Mouse (Mus musculus) layer of hippocampus, postnatal 10 days (tissue): ENCODE data around the gene Gfm2. TPM values are rescaled to one million over a fixed set of nuclear protein-coding genes. Genes with fewer than 3 reads are reported as not detected.
A peak's percentile ranks its signal among the peaks of the same experiment; 100 is the strongest.
"Not testable (repeated sequence)": the region's sequence is repeated elsewhere in the genome, so short reads cannot be mapped to it uniquely, and the experiment has no call there.

ENCODE experiments used
- DNase-seq, 2 experiments: peaks; one replicate each; pipeline ENCODE4 v3.0.0; 2021; ENCODE audit warnings: low spot score in 2 of 2
- long read RNA-seq: library from polyadenylated mRNA; stranded (forward); transcript quantifications from one replicate; pipeline ENCODE4 v2.0.0, GENCODE M21; 2023
- total RNA-seq, 2 experiments: library from RNA; stranded (reverse); gene quantifications; 2 replicates each; pipeline ENCODE4 v1.2.3; 2021

Gfm2 gene
- 10 to 100 TPM; 26.8 to 32.6 TPM for total RNA-seq
- long read RNA-seq, partial matches to known transcripts = 5 of 13 reads
- long read RNA-seq, other reads (novel, unspliced or antisense) = 6 of 13 reads

DNA sequence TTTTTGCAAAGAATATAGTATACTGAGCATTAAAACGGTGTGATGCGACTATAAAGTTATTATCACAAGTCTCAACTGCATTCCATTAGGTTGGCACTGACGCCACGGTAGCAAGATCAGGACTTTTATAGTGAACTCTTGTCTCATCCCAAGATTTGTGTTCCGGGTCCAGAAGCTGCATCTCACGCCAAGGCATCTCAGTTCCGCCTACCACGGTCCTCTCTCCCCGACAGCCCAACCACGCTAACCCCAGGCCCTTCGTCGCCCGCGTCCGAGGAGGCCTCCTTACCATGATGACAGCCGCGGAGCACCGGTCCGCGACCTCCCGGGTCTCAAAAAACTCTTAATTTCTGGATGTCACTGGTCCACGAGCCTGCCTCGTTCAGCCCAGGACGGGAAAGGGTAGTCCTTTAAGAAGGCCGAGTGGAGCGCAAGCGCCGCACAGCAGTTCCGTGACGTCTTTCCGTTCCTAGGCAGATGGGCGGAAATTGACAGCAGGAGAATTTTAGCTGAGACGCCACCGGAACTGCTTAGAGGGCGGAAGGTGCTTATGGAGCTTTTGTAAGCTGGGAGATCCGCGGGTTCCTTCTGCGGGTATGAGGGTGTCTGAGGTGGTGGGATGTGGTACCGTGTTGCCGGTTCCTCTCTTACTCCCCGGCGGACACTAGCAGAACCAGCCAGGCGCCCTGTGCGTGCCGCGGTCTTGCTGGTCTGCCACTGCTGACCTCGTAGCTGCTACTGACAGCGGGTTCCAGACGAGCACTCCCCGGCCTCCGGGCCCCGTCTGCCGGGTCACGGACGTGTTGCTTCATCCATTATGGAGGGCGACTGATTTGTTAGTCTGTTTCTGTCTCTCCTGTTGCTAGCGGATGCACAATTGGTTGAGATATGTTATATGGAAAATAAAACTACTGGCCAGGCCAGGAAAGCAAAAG, at the start of gene Gfm2, which contains the start of gene Nsa2:
Gfm2 (plus strand) TSS at position 472 of the 935 bp plus-strand sequence.
Nsa2 (minus strand) TSS at position 472 of the 935 bp plus-strand sequence.
- peak; percentile 91 to 92 for DNase-seq

DNA sequence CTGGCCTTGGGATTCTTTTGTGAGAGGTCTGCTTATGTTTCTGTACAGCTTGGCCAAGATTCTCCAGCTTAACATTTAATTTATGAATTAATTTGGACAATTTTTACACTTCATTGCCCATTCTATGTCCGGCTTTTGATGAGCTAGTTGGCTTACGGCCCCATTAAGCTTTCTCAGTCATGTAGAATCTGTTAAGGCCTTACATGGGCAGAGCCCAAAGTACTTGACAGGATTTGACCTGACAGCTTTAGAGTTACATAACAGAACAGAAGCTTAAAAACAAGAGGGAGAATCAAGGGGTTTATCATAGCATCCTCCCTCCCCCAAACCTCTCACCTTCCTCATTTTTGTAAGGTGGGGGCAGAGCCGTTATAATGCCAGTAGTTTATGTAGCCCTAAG, 49.6 kb upstream of the Gfm2 start:
- DNase-seq = no peak

DNA sequence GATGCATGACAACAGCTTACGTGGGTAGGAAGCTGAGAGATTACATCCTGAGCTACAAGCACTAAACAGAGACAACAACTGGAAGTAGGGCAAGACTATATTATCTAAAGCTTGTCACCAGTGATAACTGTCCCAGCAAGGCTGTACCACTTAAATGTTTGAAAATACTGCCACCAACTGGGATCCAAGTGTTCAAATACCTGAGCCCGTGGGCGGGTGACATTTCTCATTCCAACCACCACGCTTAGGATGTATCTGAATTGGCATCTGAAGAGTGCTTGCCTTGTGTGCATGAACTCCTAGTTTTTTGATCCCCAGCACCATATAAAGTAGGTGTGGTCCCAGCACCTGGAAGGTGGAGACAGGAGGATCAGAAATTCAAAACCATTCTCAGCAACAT, 42.0 kb upstream of the Gfm2 start:
- no peak for DNase-seq

DNA sequence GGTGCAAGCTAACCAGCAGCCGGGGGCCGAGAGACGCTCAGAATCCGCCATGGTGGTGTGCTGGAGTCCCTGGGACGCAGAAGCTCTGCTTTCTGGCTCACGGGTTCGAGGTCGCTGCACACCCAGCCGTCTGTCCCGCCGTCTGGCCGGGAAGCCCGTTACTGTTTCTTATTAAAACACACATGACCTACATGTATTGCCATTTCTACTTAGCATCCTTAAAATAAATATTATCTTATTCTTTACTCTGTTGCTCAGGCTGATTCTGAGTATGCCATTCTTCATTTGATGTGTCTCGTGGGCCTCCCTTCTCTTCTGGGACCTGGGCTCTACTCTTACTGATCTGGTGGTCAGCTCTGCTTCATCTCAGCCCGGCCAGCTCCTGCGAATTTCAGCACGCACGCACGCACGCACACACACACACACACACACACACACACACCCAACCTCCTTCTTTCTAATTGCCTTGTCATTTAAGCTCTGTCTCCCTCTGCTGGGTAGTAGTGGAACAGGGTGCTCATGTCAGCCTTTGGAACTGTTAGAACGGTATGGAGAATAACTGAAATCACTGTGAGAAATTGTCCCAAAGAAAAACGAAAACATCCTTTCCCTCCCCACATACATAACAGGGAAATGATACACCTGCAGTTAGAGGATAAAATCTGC, 38.4 kb upstream of the Gfm2 start, which contains the start of gene Gm6169:
Gm6169 (minus strand) TSS at position 51 of the 666 bp plus-strand sequence.
- DNase-seq = peak; percentile 68 to 75

DNA sequence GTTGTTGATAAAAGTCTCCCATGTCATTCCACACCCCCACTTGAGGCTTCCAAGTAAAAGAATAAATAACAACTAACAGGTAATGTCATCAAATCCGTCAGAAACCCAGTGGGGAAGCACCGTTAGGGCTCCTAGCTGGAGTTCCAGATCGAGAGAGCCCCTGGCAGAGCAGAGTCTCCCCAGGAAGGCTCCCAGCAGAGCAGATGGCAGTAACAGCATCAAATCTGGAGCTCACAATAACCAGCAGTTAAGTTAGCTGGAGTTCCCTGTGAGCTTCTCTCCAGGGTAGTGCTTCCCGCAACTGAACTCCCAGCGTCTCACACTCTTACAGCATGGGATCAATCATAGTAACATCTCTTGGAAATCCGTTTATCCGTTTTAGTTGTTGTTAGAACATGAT, 32.7 kb upstream of the Gfm2 start:
- peak; percentile 23 to 26 for DNase-seq

DNA sequence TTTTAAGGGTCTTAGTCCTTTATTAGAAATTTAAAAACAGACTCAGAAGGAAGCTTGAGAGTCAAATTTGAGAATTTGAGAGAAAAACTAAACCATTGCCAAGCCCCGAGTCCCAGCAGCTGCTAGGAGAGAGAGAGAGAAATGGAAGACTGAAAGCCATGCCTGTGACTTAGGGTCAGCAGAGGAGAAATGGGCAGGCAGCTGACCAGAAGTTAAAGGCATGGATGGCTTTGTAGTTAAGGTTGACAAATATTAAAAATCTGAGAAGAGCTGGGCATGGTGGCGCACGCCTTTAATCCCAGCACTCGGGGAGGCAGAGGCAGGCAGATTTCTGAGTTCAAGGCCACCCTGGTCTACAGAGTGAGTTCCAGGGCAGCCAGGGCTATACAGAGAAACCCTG, 30.0 kb upstream of the Gfm2 start:
- not testable (repeated sequence) for DNase-seq

DNA sequence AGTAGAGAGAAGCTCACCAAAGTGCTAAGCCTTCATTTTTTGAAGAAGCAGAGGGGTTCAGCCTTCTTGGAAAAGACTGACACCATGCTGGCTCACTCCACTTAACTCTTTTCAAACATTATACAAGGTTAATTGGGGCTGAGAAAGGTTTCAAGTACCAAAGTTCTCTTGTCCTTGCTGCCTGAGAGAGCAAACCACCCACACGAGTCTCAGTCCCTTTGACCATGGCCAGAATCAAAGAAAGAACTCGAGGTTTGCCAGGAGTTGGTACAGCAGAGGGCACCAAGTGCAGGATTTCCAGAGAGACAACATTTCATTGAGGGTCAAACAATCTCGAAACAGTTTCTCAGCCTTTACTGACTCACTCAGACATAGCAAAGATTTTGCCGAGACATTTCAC, 28.7 kb upstream of the Gfm2 start:
- no peak for DNase-seq

DNA sequence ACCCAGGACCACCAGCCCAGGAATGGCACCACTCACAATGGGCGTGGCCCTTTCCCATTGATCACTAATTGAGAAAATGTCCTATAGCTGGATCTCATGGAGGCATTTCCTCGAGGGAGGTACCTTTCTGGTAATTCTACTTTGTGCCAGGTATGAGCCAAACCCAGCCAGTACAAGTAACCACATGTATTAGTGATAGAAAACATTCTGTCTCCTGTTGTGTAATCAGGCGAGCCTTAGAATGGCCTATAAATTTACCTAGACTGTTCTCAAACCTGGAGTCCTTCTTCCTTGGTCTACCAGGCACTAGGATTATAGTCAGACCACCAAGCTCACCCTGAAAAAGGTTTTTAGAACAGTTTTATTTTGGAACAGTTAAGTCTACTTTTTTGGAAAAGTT, 16.4 kb upstream of the Gfm2 start:
- DNase-seq = no peak

DNA sequence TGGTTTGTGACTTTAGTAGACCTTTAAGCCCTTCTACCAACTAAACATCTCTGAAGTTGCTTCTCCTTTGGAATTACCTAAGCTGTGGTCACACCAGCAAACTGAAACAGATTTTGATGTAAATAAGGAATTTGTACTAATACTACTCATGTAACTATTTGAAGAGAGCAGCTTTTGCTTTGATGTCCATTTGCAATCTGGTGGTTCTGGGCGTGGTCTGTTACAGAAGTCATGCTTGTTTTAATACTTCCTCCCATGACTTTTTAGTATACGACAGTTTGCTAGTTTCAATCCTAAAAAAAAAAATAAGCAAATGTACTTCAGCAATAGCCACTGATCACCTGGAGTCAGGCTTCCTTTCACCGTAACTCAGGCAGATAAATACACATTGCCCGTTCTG, 8.1 kb upstream of the Gfm2 start:
- DNase-seq = not testable (repeated sequence)

DNA sequence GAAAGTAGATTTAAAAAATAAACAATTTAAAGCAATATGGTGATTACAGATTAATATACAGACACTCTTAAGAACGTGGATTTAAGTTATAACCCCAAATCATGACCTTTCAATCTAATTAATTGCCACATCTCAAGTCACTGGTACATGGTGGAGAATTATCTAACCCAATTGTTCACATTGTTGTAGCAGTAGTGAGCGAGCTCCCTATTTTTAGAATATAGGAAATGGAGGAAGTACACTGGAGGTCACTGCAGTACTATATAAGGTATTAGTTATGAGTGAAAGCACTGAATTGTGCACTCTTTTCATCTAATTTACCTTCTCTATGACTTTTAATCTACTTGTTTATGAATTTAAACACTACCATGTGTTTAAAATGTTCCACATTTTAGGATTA, 7.3 kb upstream of the Gfm2 start:
- not testable (repeated sequence) for DNase-seq

DNA sequence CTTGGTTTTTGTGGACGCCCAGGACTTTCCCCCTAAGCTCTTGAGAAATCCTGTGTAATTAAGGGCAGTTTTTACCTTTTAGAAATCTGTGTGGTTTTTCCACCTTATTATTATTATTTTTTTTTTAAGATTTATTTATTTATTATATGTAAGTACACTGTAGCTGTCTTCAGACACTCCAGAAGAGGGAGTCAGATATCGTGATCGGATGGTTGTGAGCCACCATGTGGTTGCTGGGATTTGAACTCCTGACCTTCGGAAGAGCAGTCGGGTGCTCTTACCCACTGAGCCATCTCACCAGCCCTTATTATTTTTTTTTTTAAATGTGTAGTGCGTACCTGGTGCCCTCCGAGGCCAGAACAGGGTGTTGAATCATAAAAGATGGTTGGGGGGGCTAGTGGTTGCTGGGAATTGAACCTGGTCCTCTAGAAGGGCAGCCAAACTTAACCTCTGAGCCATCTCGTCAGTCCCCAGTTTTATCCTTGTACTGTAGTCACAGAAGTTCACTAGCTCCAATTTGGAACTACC, 731 bp downstream of the Gfm2 start:
- DNase-seq = not testable (repeated sequence)

DNA sequence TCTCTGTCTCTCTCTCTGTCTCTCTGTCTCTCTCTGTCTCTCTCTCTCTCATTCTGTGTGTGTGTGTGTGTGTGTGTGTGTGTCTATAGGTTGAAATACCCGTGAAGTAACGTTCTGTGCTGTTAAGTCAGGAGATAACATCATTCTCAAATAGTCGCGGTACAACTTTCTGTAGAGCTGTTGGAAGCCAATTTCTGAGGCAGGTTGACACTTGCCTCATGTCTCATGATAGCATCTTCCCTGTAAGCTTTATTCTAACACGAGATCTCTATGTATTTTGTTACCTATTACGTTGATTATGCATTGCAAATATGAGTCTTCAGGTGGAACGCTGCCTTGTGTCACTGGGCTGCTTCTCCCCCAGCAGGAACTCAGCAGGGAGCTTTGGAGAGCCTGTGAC, 4.6 kb downstream of the Gfm2 start:
- no peak for DNase-seq

DNA sequence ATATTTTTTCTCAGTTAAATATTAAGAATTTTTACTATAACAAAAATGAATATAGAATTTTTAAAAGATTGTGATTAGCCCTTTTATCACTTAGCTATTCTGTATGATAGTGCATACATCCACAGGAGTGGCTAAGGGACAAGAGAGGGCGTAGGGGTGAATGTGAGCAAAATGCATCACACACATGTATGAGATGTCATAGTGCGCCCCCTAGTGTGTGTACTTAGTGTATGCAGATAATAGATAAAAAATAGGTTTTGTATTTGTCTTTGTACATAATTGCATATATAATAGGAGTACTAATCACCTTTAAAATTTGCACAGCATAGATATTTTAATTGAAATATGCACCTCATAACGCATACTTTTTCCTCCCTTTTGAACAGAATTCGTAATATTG, 8.1 kb downstream of the Gfm2 start:
- DNase-seq = peak; percentile 17 to 29

DNA sequence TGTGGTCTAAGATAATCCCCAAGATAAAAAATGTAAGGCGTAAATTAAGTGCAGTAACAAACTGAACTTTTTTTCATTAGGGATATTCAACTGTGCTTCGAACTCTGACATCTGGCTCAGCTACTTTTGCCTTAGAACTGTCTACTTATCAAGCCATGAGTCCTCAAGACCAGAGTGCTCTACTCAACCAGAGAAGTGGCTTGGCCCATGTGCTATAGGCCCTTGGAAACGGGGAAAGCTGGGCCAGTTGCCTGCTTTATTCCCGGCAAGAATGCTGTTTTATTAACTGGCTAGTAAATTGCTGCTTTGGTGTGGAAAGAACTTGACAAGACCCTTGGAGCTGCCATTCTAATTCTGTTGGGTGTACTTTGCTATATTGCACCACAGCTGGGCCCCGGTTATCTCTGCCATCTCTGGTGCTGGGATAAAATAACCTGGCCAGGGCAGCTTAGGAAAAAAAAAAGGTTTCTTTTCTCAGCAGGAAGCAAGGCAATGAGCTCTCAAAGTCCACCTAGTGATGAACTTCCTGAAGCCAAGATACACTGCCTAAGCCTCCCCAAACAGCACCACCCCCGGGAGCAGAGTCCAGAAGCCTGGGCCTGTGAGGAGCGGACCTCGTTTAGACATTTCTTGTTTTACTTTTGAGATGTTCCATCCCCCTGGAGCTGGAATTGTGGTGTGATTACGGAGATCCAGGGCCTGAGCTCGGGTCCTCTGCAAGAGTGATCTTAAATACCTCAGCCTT, 38.0 kb downstream of the Gfm2 start:
- no peak for DNase-seq

DNA sequence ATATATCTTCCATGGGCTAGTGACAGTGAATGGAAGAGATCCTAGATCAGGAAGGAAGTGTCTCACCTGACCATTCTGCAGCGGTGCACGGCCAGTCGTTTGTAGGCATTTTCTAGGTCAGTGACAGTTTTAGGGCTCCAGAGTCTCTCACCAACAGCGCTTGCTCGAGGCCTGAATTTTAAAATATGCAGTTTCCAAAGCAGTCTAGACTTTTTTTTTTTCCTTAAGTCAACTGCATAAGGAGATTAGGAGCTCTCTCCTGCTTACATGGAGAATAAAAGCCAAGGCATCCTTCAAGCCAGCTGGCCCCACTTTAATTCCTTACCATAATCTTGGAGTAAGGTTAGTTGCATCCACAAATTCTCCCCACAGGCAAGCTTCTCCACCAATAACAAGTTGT, 39.0 kb downstream of the Gfm2 start:
- DNase-seq = no peak

DNA sequence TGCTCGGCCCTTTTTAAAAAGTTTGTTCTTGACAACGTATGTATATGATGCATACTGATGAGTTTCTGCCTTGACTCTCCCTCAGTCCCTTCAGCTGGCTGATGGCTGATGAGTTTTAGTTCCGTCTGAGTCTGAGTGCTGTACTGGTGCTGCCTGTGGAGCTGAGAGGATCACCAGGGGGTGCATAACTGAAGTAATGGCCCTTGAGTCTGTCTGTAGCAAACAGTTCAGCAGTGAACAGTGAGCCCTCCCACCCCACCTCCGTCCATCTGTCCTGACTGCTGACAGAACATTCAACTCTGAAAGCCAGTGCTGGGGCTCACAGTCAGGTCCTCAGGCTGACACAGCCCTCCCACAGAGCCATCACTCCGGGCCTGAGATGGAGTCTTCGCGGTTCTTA, 41.2 kb downstream of the Gfm2 start:
- DNase-seq = no peak

DNA sequence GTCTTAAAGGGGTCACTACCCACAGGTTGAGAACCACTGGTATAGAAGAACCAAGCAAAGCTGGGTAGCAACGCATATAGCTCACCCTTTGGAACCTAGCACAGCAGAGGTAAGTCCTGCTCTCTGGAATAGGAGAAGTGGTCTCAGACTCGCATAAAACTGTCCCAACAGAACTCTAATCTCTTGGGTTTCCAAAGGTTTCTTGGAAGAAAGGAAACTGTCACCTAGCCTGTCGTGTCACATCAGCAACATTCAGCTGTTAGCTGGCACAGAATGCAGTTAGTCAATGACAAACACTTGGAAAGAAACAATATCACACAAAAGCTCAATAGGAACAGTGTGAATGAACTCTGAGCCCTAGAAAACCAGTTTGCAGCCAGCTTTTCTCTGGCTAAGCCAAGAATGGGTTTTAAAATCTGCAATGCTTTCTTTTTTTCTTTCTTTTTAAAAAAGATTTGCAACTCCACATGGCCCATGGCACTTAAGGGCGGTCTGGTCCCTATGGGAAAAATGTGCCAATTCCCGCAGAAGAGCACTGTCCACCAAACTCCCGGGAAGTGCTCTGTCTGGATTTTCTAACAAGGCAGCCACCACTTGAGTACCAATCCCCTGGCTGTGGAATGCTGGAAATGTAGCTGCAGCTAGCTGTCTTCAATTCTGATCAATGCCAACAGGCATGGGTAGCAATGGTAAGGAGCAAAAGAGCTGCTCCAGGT, 42.5 kb downstream of the Gfm2 start:
- DNase-seq = no peak

DNA sequence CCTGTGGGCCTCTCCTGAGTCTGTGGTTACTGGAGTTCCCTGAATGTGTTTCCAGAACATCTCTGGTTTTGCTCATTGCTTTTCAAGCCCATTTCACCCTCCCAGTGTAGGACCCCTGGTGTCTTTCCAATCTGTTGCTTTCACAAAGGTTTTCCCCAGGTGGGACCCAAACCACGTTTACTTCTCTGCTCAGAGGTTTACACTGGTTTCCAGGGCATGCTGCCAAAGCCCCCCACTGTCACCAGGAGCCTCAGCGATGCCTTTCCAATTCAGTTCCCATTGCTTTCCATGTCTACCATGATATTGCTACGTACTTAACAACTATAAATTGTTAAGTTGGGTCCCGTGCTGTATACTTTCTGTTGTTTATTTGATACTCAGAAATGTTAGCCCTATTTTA, 45.1 kb downstream of the Gfm2 start:
- DNase-seq = no peak

DNA sequence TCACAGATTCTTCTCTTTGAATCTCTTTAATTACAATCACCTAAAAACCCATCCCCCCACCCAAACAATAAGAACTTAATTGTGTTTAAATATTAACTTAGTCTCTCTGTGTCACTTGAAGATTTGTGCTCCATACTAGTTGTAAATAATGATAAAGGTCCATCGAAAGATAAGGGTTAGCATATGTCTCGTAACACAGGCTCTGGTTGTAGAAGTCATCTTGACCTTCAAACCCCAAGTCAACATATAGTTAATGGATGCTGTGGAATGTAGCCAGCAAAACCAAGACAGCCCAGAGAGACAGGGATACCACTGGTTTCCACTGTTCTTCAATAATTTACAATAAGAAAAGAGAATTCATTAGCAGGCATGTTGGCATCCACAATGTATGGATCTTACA, 46.4 kb downstream of the Gfm2 start:
- no peak for DNase-seq

DNA sequence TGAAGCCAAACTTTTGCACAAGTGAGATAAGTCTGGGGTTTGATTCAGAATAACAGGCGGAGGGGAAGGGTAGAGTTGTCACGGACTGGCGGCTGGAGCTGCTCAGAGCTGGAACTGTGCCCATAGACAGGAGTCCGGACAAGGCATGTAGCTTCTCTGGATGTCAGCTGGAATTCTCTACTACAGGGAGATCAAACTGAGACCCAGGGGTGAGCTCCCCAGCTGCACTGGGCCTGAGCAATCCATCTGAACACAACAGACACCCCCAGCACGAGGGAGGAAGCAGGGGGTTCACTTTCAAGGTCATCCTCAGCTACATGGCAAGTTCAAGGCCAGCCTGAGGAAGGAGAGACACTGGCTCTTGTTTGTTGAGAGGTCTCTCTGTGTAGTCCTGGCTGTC, 46.9 kb downstream of the Gfm2 start:
- DNase-seq = no peak

DNA sequence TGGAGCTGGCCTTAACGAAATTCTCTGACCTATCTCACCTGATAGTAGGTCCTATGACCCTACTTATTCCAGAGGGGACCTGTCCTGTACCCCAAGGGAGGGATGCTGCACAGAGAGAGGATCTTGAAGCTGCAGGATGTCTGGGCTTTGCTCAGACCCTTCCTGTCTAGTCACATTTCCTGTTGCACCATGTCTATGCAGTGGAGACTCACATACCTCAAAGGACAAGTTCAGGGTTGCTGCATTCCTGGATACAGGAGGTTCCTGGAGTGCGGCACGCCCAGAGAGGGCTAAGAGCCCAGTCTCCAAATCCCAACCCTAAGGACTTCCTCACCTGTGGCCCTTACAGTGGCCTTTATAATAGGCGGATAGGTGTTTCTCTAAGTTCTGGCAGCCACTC, 48.6 kb downstream of the Gfm2 start:
- no peak for DNase-seq
